Mouse (Mus musculus): ENCODE measurements around the gene Mgll. TPM values are rescaled to one million over a fixed set of nuclear protein-coding genes. Genes with fewer than 3 reads are reported as not detected.
A peak's percentile ranks its signal among the peaks of the same experiment; 100 is the strongest.

Mgll gene
- polyA plus RNA-seq, 1 experiment from 2014 or later: 4.2 TPM

GRCm38 (mm10) chr6:88718033-88718725 lies 6.0 kb upstream of the Mgll start:
- in situ Hi-C loops (cut with MboI; ENCODE audit: low pct_unique_long_range_greater_than_20kb): no loop called here
- no peak for DNase-seq (ENCODE audit: low read depth, low spot score)
- no peak for ATAC-seq
- no peaks in the 10 kb centered on the region for H3K27me3 ChIP-seq
- ChIA-PET POLR2A (no interaction called here), CTCF (no interaction called here)
- TF ChIP-seq CTCF (IDR thresholded peaks at IDR 0.05): no peak

GRCm38 (mm10) chr6:88721059-88721458 lies 3.2 kb upstream of the Mgll start:
- in situ Hi-C loops (cut with MboI; ENCODE audit: low pct_unique_long_range_greater_than_20kb): loop anchor here (5.0 kb wide), 1 partner anchor 84 kb away; the partner anchor contains the start of gene Kbtbd12
- CTCF ChIA-PET: no interaction called here
- ATAC-seq: no peak
- TF ChIP-seq CTCF (IDR thresholded peaks at IDR 0.05): no peak
- no peaks in the 10 kb centered on the region for H3K27me3 ChIP-seq
- POLR2A ChIA-PET: interaction anchor here (1.1 kb wide), 1 partner anchor 64 kb away, joined by 4 read pairs; no protein-coding TSS in a partner anchor
- DNase-seq (ENCODE audit: low read depth, low spot score): no peak

GRCm38 (mm10) chr6:88722906-88723305 lies 1.3 kb upstream of the Mgll start:
- H3K27me3 ChIP-seq: no peaks in the 10 kb centered on the region
- in situ Hi-C loops (cut with MboI; ENCODE audit: low pct_unique_long_range_greater_than_20kb): loop anchor here (5.0 kb wide), 1 partner anchor 86 kb away; the partner anchor contains the start of gene Kbtbd12
- ChIA-PET POLR2A (no interaction called here), CTCF (interaction anchor here (1.2 to 1.7 kb wide), 2 partner anchors 38 to 42 kb away, joined by 3 read pairs; no protein-coding TSS in a partner anchor)
- no peak for TF ChIP-seq CTCF (IDR thresholded peaks at IDR 0.05)
- no peak for ATAC-seq
- no peak for DNase-seq (ENCODE audit: low read depth, low spot score)

- in situ Hi-C loops (cut with MboI; ENCODE audit: low pct_unique_long_range_greater_than_20kb): loop anchor here (5.0 kb wide), 1 partner anchor 87 kb away; the partner anchor contains the start of gene Kbtbd12
- ChIA-PET CTCF (no interaction called here), POLR2A (no interaction called here)
- DNase-seq (ENCODE audit: low read depth, low spot score): no peak
- peak; percentile 5 for ATAC-seq
- no peak for TF ChIP-seq CTCF (IDR thresholded peaks at IDR 0.05)
- H3K27me3 ChIP-seq: no peaks in the 10 kb centered on the region
Measured at GRCm38 (mm10) chr6:88723806-88724312, 353 bp upstream of the Mgll start.

- ATAC-seq (no peak), DNase-seq (ENCODE audit: low read depth, low spot score) (no peak)
- H3K27me3 ChIP-seq: no peaks in the 10 kb centered on the region
- TF ChIP-seq CTCF (IDR thresholded peaks at IDR 0.05): no peak
- ChIA-PET CTCF (no interaction called here), POLR2A (interaction anchor here (0.6 kb wide), 1 partner anchor 100 kb away, joined by 3 read pairs; no protein-coding TSS in a partner anchor)
- in situ Hi-C loops (cut with MboI; ENCODE audit: low pct_unique_long_range_greater_than_20kb): no loop called here
Measured at GRCm38 (mm10) chr6:88725590-88725989, 1.4 kb downstream of the Mgll start.

- CTCF ChIA-PET: interaction anchor here (0.7 to 0.9 kb wide), 2 partner anchors 81 to 118 kb away, joined by 3 read pairs; no protein-coding TSS in a partner anchor
- no peak for TF ChIP-seq CTCF (IDR thresholded peaks at IDR 0.05)
- H3K27me3 ChIP-seq: no peaks in the 10 kb centered on the region
Measured at GRCm38 (mm10) chr6:88726252-88727211, 2.3 kb downstream of the Mgll start.

GRCm38 (mm10) chr6:88727490-88727889 lies 3.3 kb downstream of the Mgll start:
- no peaks in the 10 kb centered on the region for H3K27me3 ChIP-seq
- no peak for ATAC-seq
- ChIA-PET CTCF (no interaction called here), POLR2A (interaction anchor here (0.7 kb wide), 1 partner anchor 11 kb away, joined by 5 read pairs; no protein-coding TSS in a partner anchor)
- TF ChIP-seq CTCF (IDR thresholded peaks at IDR 0.05): no peak
- no peak for DNase-seq (ENCODE audit: low read depth, low spot score)
- in situ Hi-C loops (cut with MboI; ENCODE audit: low pct_unique_long_range_greater_than_20kb): no loop called here

More at GRCm38 (mm10) chr6:88726252-88727211, 2.3 kb downstream of the Mgll start:
- POLR2A ChIA-PET: interaction anchor here (0.6 kb wide), 1 partner anchor 20 kb away, joined by 3 read pairs; no protein-coding TSS in a partner anchor
- no peak for ATAC-seq
- in situ Hi-C loops (cut with MboI; ENCODE audit: low pct_unique_long_range_greater_than_20kb): no loop called here
- no peak for DNase-seq (ENCODE audit: low read depth, low spot score)

GRCm38 (mm10) chr6:88728054-88728453 lies 3.8 kb downstream of the Mgll start:
- DNase-seq (ENCODE audit: low read depth, low spot score): no peak
- in situ Hi-C loops (cut with MboI; ENCODE audit: low pct_unique_long_range_greater_than_20kb): no loop called here
- no peaks in the 10 kb centered on the region for H3K27me3 ChIP-seq
- ChIA-PET CTCF (no interaction called here), POLR2A (no interaction called here)
- no peak for TF ChIP-seq CTCF (IDR thresholded peaks at IDR 0.05)
- no peak for ATAC-seq

GRCm38 (mm10) chr6:88728515-88728914 lies 4.3 kb downstream of the Mgll start:
- ATAC-seq: no peak
- DNase-seq (ENCODE audit: low read depth, low spot score): no peak
- TF ChIP-seq CTCF (IDR thresholded peaks at IDR 0.05): no peak
- in situ Hi-C loops (cut with MboI; ENCODE audit: low pct_unique_long_range_greater_than_20kb): no loop called here
- POLR2A ChIA-PET: no interaction called here
- H3K27me3 ChIP-seq: no peaks in the 10 kb centered on the region
- CTCF ChIA-PET: no interaction called here

GRCm38 (mm10) chr6:88731211-88731751 lies 7.1 kb downstream of the Mgll start:
- CTCF ChIA-PET: no interaction called here
- DNase-seq (ENCODE audit: low read depth, low spot score): no peak
- TF ChIP-seq CTCF (IDR thresholded peaks at IDR 0.05): no peak
- no peak for ATAC-seq
- in situ Hi-C loops (cut with MboI; ENCODE audit: low pct_unique_long_range_greater_than_20kb): loop anchor here (5.0 kb wide), 1 partner anchor 96 kb away; no protein-coding TSS in a partner anchor
- POLR2A ChIA-PET: no interaction called here
- no peaks in the 10 kb centered on the region for H3K27me3 ChIP-seq

Measured in Patski (cell line).